ENCODE assay signal across 10 mouse cellular contexts in the genomic region with DNA sequence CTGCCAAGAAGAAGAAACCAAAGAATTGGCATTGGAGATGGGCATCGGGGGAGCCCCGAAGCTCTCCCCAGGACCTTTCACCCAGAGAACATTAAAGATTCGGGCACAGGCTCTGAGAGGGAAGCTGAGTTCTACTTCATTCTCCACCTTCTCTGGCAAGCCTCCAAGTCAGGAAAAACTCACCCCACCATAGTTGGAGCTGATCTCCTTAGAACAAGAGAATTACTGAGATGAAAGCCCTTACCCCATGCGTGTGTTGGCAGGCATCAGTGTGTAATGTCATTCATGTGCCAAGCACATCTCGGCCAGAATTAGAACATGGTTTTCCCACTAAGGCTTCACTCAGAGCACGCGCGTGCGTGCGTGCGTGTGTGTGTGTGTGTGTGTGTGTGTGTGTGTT. TPM values are rescaled to one million over a fixed set of nuclear protein-coding genes. Genes with fewer than 3 reads are reported as not detected.
DNase-seq lines count a peak whose midpoint lies in the region; ATAC-seq and TF ChIP-seq lines count a peak whose summit lies in the region.
"Had no signal": no experiment of that assay in that cellular context is flagged by ENCODE, and none has a peak within 500 bp of the region (broad histone marks: within the 10 kb centered on the region; RNA-seq: fewer than 3 reads in every experiment).

No protein-coding gene starts in this region.

- peak overlapping the region; percentile 50 for H3K27ac ChIP-seq in gastrocnemius, adult 2 months
- H3K27ac ChIP-seq: neural tube, embryonic 12.5 days had no signal

- intact Hi-C loops in gastrocnemius, adult 2 months (cut with DNase I): no loop called here
- intact Hi-C loops in gastrocnemius, postnatal 14 days (cut with DNase I; ENCODE audit: low total_unique reads): no loop called here
- intact Hi-C loops in left cerebral cortex, postnatal 10 days (cut with DNase I): no loop called here
- intact Hi-C loops in left cerebral cortex, postnatal 36 days (cut with DNase I): no loop called here

- peak overlapping the region; percentile 14; the same call in 1 of the 2 replicates for H3K4me3 ChIP-seq in gastrocnemius, adult 2 months
- H3K4me3 ChIP-seq: neural tube, embryonic 12.5 days had no signal

- ATAC-seq in activated CD4-positive, CD25-positive, alpha-beta regulatory T cell, adult 4 months: no peak
- ATAC-seq: inflammation-experienced regulatory T-cells, adult 6 months had no signal

- TF ChIP-seq CTCF in gastrocnemius, adult 2 months (IDR thresholded peaks at IDR 0.05): no peak

- peak; percentile 48 for DNase-seq in gastrocnemius, adult 2 months
- no peak for DNase-seq in gastrocnemius, postnatal 14 days
- DNase-seq in left cerebral cortex, postnatal 10 days (ENCODE audit: extremely low spot score in 1 of 2, low spot score in 2 of 2): peak; percentile 50 to 81
- DNase-seq in left cerebral cortex, postnatal 36 days (ENCODE audit: low spot score in 2 of 2): no peak
- peak; percentile 46 for DNase-seq in heart, postnatal 4 days
- DNase-seq in lung, postnatal 4 days: peak; percentile 29 to 66
- no peak for DNase-seq in ovary, postnatal 10 days (ENCODE audit: low spot score)

RNA-seq across cellular contexts. Expression of a gene that starts 7.0 kb away (rescaled TPM):
- total RNA-seq in gastrocnemius, adult 2 months (2021): 10 to 100 TPM; 75.0 to 87.5 TPM
- total RNA-seq in gastrocnemius, postnatal 14 days (2021): 10 to 100 TPM; 60.1 to 60.8 TPM
- total RNA-seq in left cerebral cortex, postnatal 10 days (2021): 10 to 100 TPM; 33.6 to 37.4 TPM
- 10 to 100 TPM; 31.8 to 32.1 TPM for total RNA-seq in left cerebral cortex, postnatal 36 days (2021)
- 10 to 100 TPM in 1 of 2 experiments, 1 to 10 TPM in 1; 9.2 to 10.7 TPM for total RNA-seq in heart, postnatal 4 days (2021)
- polyA plus RNA-seq in activated CD4-positive, CD25-positive, alpha-beta regulatory T cell, adult 4 months (2017; shearing (Covaris generic)): not detected
- polyA plus RNA-seq: inflammation-experienced regulatory T-cells, adult 6 months had no signal

RNA-seq across cellular contexts. Expression of a gene that starts 21.3 kb away (rescaled TPM):
- under 1 TPM in 1 of 2 experiments, not detected in 1; 0.67 TPM for total RNA-seq in gastrocnemius, adult 2 months (2021)
- total RNA-seq in gastrocnemius, postnatal 14 days (2021): under 1 TPM in 1 of 2 experiments, not detected in 1; 0.37 TPM
- 10 to 100 TPM in 1 of 2 experiments, 1 to 10 TPM in 1; 8.3 to 11.4 TPM for total RNA-seq in left cerebral cortex, postnatal 10 days (2021)
- 1 to 10 TPM; 3.4 to 5.9 TPM for total RNA-seq in left cerebral cortex, postnatal 36 days (2021)
- not detected for total RNA-seq in heart, postnatal 4 days (2021)
- polyA plus RNA-seq in activated CD4-positive, CD25-positive, alpha-beta regulatory T cell, adult 4 months (2017; shearing (Covaris generic)): not detected
- polyA plus RNA-seq: inflammation-experienced regulatory T-cells, adult 6 months had no signal

RNA-seq across cellular contexts. Expression of a gene that starts 30.9 kb away (rescaled TPM):
- 10 to 100 TPM; 22.7 to 27.6 TPM for total RNA-seq in gastrocnemius, adult 2 months (2021)
- total RNA-seq in gastrocnemius, postnatal 14 days (2021): 10 to 100 TPM; 20.8 to 22.4 TPM
- total RNA-seq in left cerebral cortex, postnatal 10 days (2021): 10 to 100 TPM; 32.8 to 34.8 TPM
- 10 to 100 TPM; 27.1 to 30.1 TPM for total RNA-seq in left cerebral cortex, postnatal 36 days (2021)
- 10 to 100 TPM; 26.9 to 27.0 TPM for total RNA-seq in heart, postnatal 4 days (2021)
- 10 to 100 TPM; 15.5 to 25.6 TPM for polyA plus RNA-seq in activated CD4-positive, CD25-positive, alpha-beta regulatory T cell, adult 4 months (2017; shearing (Covaris generic))

RNA-seq across cellular contexts. Expression of a gene that starts 31.2 kb away (rescaled TPM):
- total RNA-seq in gastrocnemius, adult 2 months (2021): under 1 TPM; 0.31 to 0.33 TPM
- total RNA-seq in gastrocnemius, postnatal 14 days (2021): 1 to 10 TPM in 1 of 2 experiments, under 1 TPM in 1; 0.86 to 1.3 TPM
- total RNA-seq in left cerebral cortex, postnatal 10 days (2021): 1 to 10 TPM; 1.5 to 1.6 TPM
- total RNA-seq in left cerebral cortex, postnatal 36 days (2021): 1 to 10 TPM; 1.2 to 1.8 TPM
- 1 to 10 TPM; 4.4 to 4.6 TPM for total RNA-seq in heart, postnatal 4 days (2021)
- 1 to 10 TPM; 2.2 to 2.5 TPM for polyA plus RNA-seq in activated CD4-positive, CD25-positive, alpha-beta regulatory T cell, adult 4 months (2017; shearing (Covaris generic))

Comparison
In these comparisons a context has a peak if more than half of its experiments do, and no peak if none do; other contexts are left out.
1. DNase-seq: peak in gastrocnemius, adult 2 months (single experiment), left cerebral cortex, postnatal 10 days (2 of 2), heart, postnatal 4 days (single experiment) and lung, postnatal 4 days (2 of 2); none in gastrocnemius, postnatal 14 days (single experiment), left cerebral cortex, postnatal 36 days (0 of 2) and ovary, postnatal 10 days (single experiment).